In the genomic region with DNA sequence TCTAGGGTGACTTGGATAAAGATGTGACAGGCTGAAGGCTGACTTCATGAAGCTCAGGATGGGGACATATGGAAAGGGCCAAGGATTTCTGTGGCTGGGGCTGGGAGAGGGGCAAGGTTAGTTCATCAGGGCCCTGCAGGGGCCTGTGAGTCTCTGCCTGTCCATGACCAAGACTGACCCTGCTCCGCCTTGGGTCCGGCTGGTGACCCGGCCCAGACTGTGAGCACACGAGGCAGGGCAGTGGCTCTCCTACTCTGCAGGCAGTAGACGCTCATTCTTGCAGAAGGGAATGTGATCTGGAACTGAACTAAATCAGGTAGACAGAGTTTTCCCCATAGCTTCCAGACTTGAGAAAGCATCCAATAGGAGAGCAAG, we compare ENCODE assay signal across 8 mouse cellular contexts. TPM values are rescaled to one million over a fixed set of nuclear protein-coding genes. Genes with fewer than 3 reads are reported as not detected.
DNase-seq lines count a peak whose midpoint lies in the region; ATAC-seq lines count a peak whose summit lies in the region.

No protein-coding gene starts in this region.

- peak overlapping the region; percentile 71 for H3K4me3 ChIP-seq in kidney, embryonic 16.5 days (ENCODE audit: low read length)
- peak overlapping the region; percentile 67 for H3K4me3 ChIP-seq in embryonic facial prominence, embryonic 13.5 days
- H3K4me3 ChIP-seq in intestine, embryonic 15.5 days (replicated peaks): peak overlapping the region; percentile 58
- H3K4me3 ChIP-seq in neural tube, embryonic 13.5 days: peak overlapping the region; percentile 64

- H3K36me3 ChIP-seq in kidney, embryonic 16.5 days (ENCODE audit: insufficient read depth, low read length): no peaks in the 10 kb centered on the region
- H3K36me3 ChIP-seq in embryonic facial prominence, embryonic 13.5 days: no peaks in the 10 kb centered on the region
- H3K36me3 ChIP-seq in intestine, embryonic 15.5 days: no peaks in the 10 kb centered on the region
- H3K36me3 ChIP-seq in neural tube, embryonic 13.5 days: peaks cover 11% of the 10 kb centered on the region

- H3K9me3 ChIP-seq in kidney, embryonic 16.5 days (ENCODE audit: low read length): no peaks in the 10 kb centered on the region
- H3K9me3 ChIP-seq in embryonic facial prominence, embryonic 13.5 days: no peaks in the 10 kb centered on the region
- no peaks in the 10 kb centered on the region for H3K9me3 ChIP-seq in intestine, embryonic 15.5 days
- no peaks in the 10 kb centered on the region for H3K9me3 ChIP-seq in neural tube, embryonic 13.5 days

- WGBS in kidney, embryonic 16.5 days: 56% methylated on average over 5 of the region's 5 CpGs
- WGBS in embryonic facial prominence, embryonic 13.5 days: 56% methylated on average over 5 of the region's 5 CpGs
- 71% methylated on average over 5 of the region's 5 CpGs for WGBS in intestine, embryonic 15.5 days
- 65% methylated on average over 5 of the region's 5 CpGs for WGBS in neural tube, embryonic 13.5 days

- ATAC-seq in kidney, embryonic 16.5 days (ENCODE audit: low FRiP score, low TSS enrichment): peak; percentile 6; the same call in 1 of the 2 replicates
- ATAC-seq in embryonic facial prominence, embryonic 13.5 days (ENCODE audit: insufficient number of reproducible peaks, insufficient read depth, low FRiP score, low TSS enrichment, low read depth): 0 out of 2 replicates have a peak, but pooled peaks have one; percentile 1
- peak; percentile 35 for ATAC-seq in intestine, embryonic 15.5 days
- peak; percentile 38; the same call in 1 of the 2 replicates for ATAC-seq in neural tube, embryonic 13.5 days (ENCODE audit: low read depth)

- H3K9ac ChIP-seq in kidney, embryonic 16.5 days (replicated peaks; ENCODE audit: low read length): peak overlapping the region; percentile 60
- peak overlapping the region; percentile 77 for H3K9ac ChIP-seq in embryonic facial prominence, embryonic 13.5 days
- H3K9ac ChIP-seq in intestine, embryonic 15.5 days: peak overlapping the region; percentile 39
- peak overlapping the region; percentile 78 for H3K9ac ChIP-seq in neural tube, embryonic 13.5 days

- H3K4me1 ChIP-seq in kidney, embryonic 16.5 days (ENCODE audit: insufficient read depth, low read length): peaks cover 18% of the 10 kb centered on the region
- peaks cover 20% of the 10 kb centered on the region for H3K4me1 ChIP-seq in embryonic facial prominence, embryonic 13.5 days
- H3K4me1 ChIP-seq in intestine, embryonic 15.5 days (replicated peaks): peaks cover 18% of the 10 kb centered on the region
- peaks cover 27% of the 10 kb centered on the region for H3K4me1 ChIP-seq in neural tube, embryonic 13.5 days (replicated peaks)

- H3K27ac ChIP-seq in kidney, embryonic 16.5 days (ENCODE audit: low read length): no peak overlapping the region
- H3K27ac ChIP-seq in embryonic facial prominence, embryonic 13.5 days: peak overlapping the region; percentile 44; the same call in 1 of the 2 replicates
- H3K27ac ChIP-seq in intestine, embryonic 15.5 days: no peak overlapping the region
- peak overlapping the region; percentile 85 for H3K27ac ChIP-seq in neural tube, embryonic 13.5 days (replicated peaks)

- DNase-seq in kidney, postnatal 25 days: no peak
- DNase-seq in layer of hippocampus, postnatal 25 days (ENCODE audit: extremely low spot score in 1 of 2, low spot score in 1 of 2): no peak
- no peak for DNase-seq in embryo, embryonic 10.5 days (ENCODE audit: low spot score)
- no peak for DNase-seq in left cerebral cortex, adult 18-20 months (ENCODE audit: low spot score in 2 of 2)

- no peaks in the 10 kb centered on the region for H3K27me3 ChIP-seq in kidney, embryonic 16.5 days (ENCODE audit: insufficient read depth, low read length)
- peaks cover 8% of the 10 kb centered on the region for H3K27me3 ChIP-seq in embryonic facial prominence, embryonic 13.5 days
- H3K27me3 ChIP-seq in intestine, embryonic 15.5 days (replicated peaks): no peaks in the 10 kb centered on the region; the same call in 1 of the 2 replicates
- peaks cover 14% of the 10 kb centered on the region for H3K27me3 ChIP-seq in neural tube, embryonic 13.5 days

- peak overlapping the region; percentile 93 for H3K4me2 ChIP-seq in kidney, embryonic 16.5 days (replicated peaks; ENCODE audit: low read depth, low read length)
- H3K4me2 ChIP-seq in embryonic facial prominence, embryonic 13.5 days: peak overlapping the region; percentile 99
- peak overlapping the region; percentile 94 for H3K4me2 ChIP-seq in intestine, embryonic 15.5 days (replicated peaks)
- peak overlapping the region; percentile 98 for H3K4me2 ChIP-seq in neural tube, embryonic 13.5 days

RNA-seq across cellular contexts. Expression of a gene that starts 0.5 kb away (rescaled TPM):
- polyA plus RNA-seq in kidney, embryonic 16.5 days (2015; fragmentation: Nextera tagmentation; extraction: Ambion mirVana): 14.0 and 14.7 TPM in 2 replicates
- 8.3 and 9.8 TPM in 2 replicates for polyA plus RNA-seq in embryonic facial prominence, embryonic 13.5 days (2015; fragmentation: Nextera tagmentation; extraction: Ambion mirVana)
- polyA plus RNA-seq in intestine, embryonic 15.5 days (2015; fragmentation: Nextera tagmentation; extraction: Ambion mirVana): 3.7 and 4.6 TPM in 2 replicates
- 20.2 and 21.1 TPM in 2 replicates for polyA plus RNA-seq in neural tube, embryonic 13.5 days (2015; fragmentation: Nextera tagmentation; extraction: Ambion mirVana)
- 10 to 100 TPM; 13.5 to 14.7 TPM for total RNA-seq in layer of hippocampus, postnatal 25 days (2021)
- total RNA-seq in left cerebral cortex, adult 18-20 months (2021): 10 to 100 TPM; 19.6 to 22.1 TPM

RNA-seq across cellular contexts. Expression of a gene that starts 5.7 kb away (rescaled TPM):
- 0.91 and 1.2 TPM in 2 replicates for polyA plus RNA-seq in kidney, embryonic 16.5 days (2015; fragmentation: Nextera tagmentation; extraction: Ambion mirVana)
- 0.95 and 1.2 TPM in 2 replicates for polyA plus RNA-seq in embryonic facial prominence, embryonic 13.5 days (2015; fragmentation: Nextera tagmentation; extraction: Ambion mirVana)
- 2.3 and 3.0 TPM in 2 replicates for polyA plus RNA-seq in intestine, embryonic 15.5 days (2015; fragmentation: Nextera tagmentation; extraction: Ambion mirVana)
- polyA plus RNA-seq in neural tube, embryonic 13.5 days (2015; fragmentation: Nextera tagmentation; extraction: Ambion mirVana): 2.8 and 2.9 TPM in 2 replicates
- 1 to 10 TPM; 3.2 to 3.5 TPM for total RNA-seq in layer of hippocampus, postnatal 25 days (2021)
- 1 to 10 TPM; 5.8 to 6.6 TPM for total RNA-seq in left cerebral cortex, adult 18-20 months (2021)

RNA-seq across cellular contexts. Expression of a gene that starts 21.0 kb away (rescaled TPM):
- 113 and 124 TPM in 2 replicates for polyA plus RNA-seq in kidney, embryonic 16.5 days (2015; fragmentation: Nextera tagmentation; extraction: Ambion mirVana)
- polyA plus RNA-seq in embryonic facial prominence, embryonic 13.5 days (2015; fragmentation: Nextera tagmentation; extraction: Ambion mirVana): 139 and 147 TPM in 2 replicates
- polyA plus RNA-seq in intestine, embryonic 15.5 days (2015; fragmentation: Nextera tagmentation; extraction: Ambion mirVana): 87.6 and 88.0 TPM in 2 replicates
- 46.9 and 56.1 TPM in 2 replicates for polyA plus RNA-seq in neural tube, embryonic 13.5 days (2015; fragmentation: Nextera tagmentation; extraction: Ambion mirVana)
- 1 to 10 TPM; 8.0 to 9.7 TPM for total RNA-seq in layer of hippocampus, postnatal 25 days (2021)
- 10 to 100 TPM; 10.8 to 12.9 TPM for total RNA-seq in left cerebral cortex, adult 18-20 months (2021)

RNA-seq across cellular contexts. Expression of a gene that starts 47.7 kb away (rescaled TPM):
- polyA plus RNA-seq in kidney, embryonic 16.5 days (2015; fragmentation: Nextera tagmentation; extraction: Ambion mirVana): 7.3 and 7.4 TPM in 2 replicates
- 6.1 and 7.3 TPM in 2 replicates for polyA plus RNA-seq in embryonic facial prominence, embryonic 13.5 days (2015; fragmentation: Nextera tagmentation; extraction: Ambion mirVana)
- polyA plus RNA-seq in intestine, embryonic 15.5 days (2015; fragmentation: Nextera tagmentation; extraction: Ambion mirVana): 11.6 and 12.6 TPM in 2 replicates
- polyA plus RNA-seq in neural tube, embryonic 13.5 days (2015; fragmentation: Nextera tagmentation; extraction: Ambion mirVana): 6.7 and 8.6 TPM in 2 replicates
- 10 to 100 TPM; 11.1 to 11.9 TPM for total RNA-seq in layer of hippocampus, postnatal 25 days (2021)
- total RNA-seq in left cerebral cortex, adult 18-20 months (2021): 1 to 10 TPM; 9.7 to 10.0 TPM

RNA-seq across cellular contexts. Expression of a gene that starts 59.8 kb away (rescaled TPM):
- polyA plus RNA-seq in kidney, embryonic 16.5 days (2015; fragmentation: Nextera tagmentation; extraction: Ambion mirVana): 0.15 and 0.22 TPM in 2 replicates
- 0.17 TPM in 1 of 2 replicates, not detected in the other for polyA plus RNA-seq in embryonic facial prominence, embryonic 13.5 days (2015; fragmentation: Nextera tagmentation; extraction: Ambion mirVana)
- 0.24 and 0.40 TPM in 2 replicates for polyA plus RNA-seq in intestine, embryonic 15.5 days (2015; fragmentation: Nextera tagmentation; extraction: Ambion mirVana)
- polyA plus RNA-seq in neural tube, embryonic 13.5 days (2015; fragmentation: Nextera tagmentation; extraction: Ambion mirVana): not detected in 2 replicates
- total RNA-seq in layer of hippocampus, postnatal 25 days (2021): under 1 TPM in 1 of 2 experiments, not detected in 1; 0.10 TPM
- total RNA-seq in left cerebral cortex, adult 18-20 months (2021): under 1 TPM in 1 of 2 experiments, not detected in 1; 0.14 TPM

Comparison
In these comparisons a context has a peak if more than half of its experiments do, and no peak if none do; other contexts are left out.
1. H3K27ac ChIP-seq: peak in embryonic facial prominence, embryonic 13.5 days (single experiment) and neural tube, embryonic 13.5 days (single experiment); none in kidney, embryonic 16.5 days (single experiment) and intestine, embryonic 15.5 days (single experiment).
2. Peak in every context shown above with its lines, with median percentiles within 50 percentile points of each other: ATAC-seq, H3K4me2 ChIP-seq, H3K4me3 ChIP-seq and H3K9ac ChIP-seq.